Mouse (Mus musculus) liver, embryonic 14.5 days (tissue): ENCODE measurements at regions not wholly inside any gene's neighbourhood (a gene's known extent, or its start where the extent isn't known, plus 50 kb on each side); places are given as distances from the start of the nearest gene placed in this dataset.
A peak's percentile ranks its signal among the peaks of the same experiment; 100 is the strongest.

Experiments
- ATAC-seq: fragments of 200-750 bp; cut with Nextera tagmentation; 2 replicates; pipeline ENCODE4 v1.8.0; 2017; ENCODE audit warnings: moderate number of reproducible peaks, mild to moderate bottlenecking, moderate library complexity; ENCODE audit not compliant: insufficient read depth
- DNase-seq, 3 experiments: peaks; one replicate each; pipeline ENCODE4 v3.0.0-alpha.2; 2012 to 2013; ENCODE audit warnings: low read depth in 3 of 3, low spot score in 3 of 3
- H3K27ac ChIP-seq: fragments of 300-500 bp; sonication (generic); 2 replicates; pipeline ENCODE4 v1.5.1; 2014; ENCODE audit warnings: moderate library complexity, mild to moderate bottlenecking, control low read depth, inconsistent platforms
- H3K27me3 ChIP-seq: fragments of 300-500 bp; sonication (generic); 2 replicates; pipeline ENCODE4 v1.6.1; 2014; ENCODE audit warnings: mild to moderate bottlenecking, low read length, moderate library complexity; ENCODE audit not compliant: control insufficient read depth, insufficient read depth
- H3K36me3 ChIP-seq: fragments of 300-500 bp; sonication (generic); replicated peaks from 2 replicates; pipeline ENCODE4 v1.6.1; 2014; ENCODE audit warnings: low read depth; ENCODE audit not compliant: control insufficient read depth, insufficient read depth
- H3K4me1 ChIP-seq, 2 experiments: fragments of 200-500 bp in 1 of 2; fragments of 300-500 bp in 1 of 2; sonication (generic) in 1 of 2; replicated peaks; 2 replicates each; pipeline ENCODE4 v1.6.1; 2012 to 2014; ENCODE audit warnings: antibody characterized with exemption in 1 of 2, inconsistent platforms in 1 of 2, low read length in 1 of 2; ENCODE audit not compliant: control insufficient read depth in 2 of 2, insufficient read depth in 2 of 2
- H3K4me2 ChIP-seq: fragments of 300-500 bp; sonication (generic); 2 replicates; pipeline ENCODE4 v1.6.1; 2014; ENCODE audit warnings: low read depth, mild to moderate bottlenecking, control low read depth, moderate library complexity
- H3K4me3 ChIP-seq, 2 experiments: fragments of 200-500 bp in 1 of 2; fragments of 300-500 bp in 1 of 2; sonication (generic) in 1 of 2; 2 replicates each; pipeline ENCODE4 v1.5.1; 2012 to 2014; ENCODE audit warnings: low read depth in 2 of 2, low read length in 2 of 2, mild to moderate bottlenecking in 2 of 2, control low read depth in 1 of 2, inconsistent platforms in 1 of 2, moderate library complexity in 1 of 2; ENCODE audit not compliant: insufficient read depth in 1 of 2
- H3K9ac ChIP-seq: fragments of 300-500 bp; sonication (generic); replicated peaks from 2 replicates; pipeline ENCODE4 v1.6.1; 2014; ENCODE audit warnings: mild to moderate bottlenecking, control low read depth, moderate library complexity
- H3K9me3 ChIP-seq: fragments of 300-500 bp; sonication (generic); 2 replicates; pipeline ENCODE4 v1.6.1; 2016; ENCODE audit warnings: low read length, mixed read lengths; ENCODE audit not compliant: control insufficient read depth
- CTCF ChIP-seq: IDR thresholded peaks from 2 replicates; pipeline ENCODE4 v1.5.1; 2016; ENCODE audit warnings: antibody characterized with exemption, low read depth, control low read depth
- EP300 ChIP-seq: IDR thresholded peaks from 2 replicates; pipeline ENCODE4 v1.6.1; 2016; ENCODE audit warnings: antibody characterized with exemption, low read depth
- WGBS: fragments of 180-500 bp; shearing (Covaris S2); extraction: QIAGEN DNeasy Blood & Tissue Kit; methylation state at CpG from one replicate; pipeline ENCODE4 v1.1.7; 2014; ENCODE audit not compliant: insufficient replicate concordance; 5-methylcytosine and 5-hydroxymethylcytosine counted together

GRCm38 (mm10) chr19:26059668-26060067 is 387.5 kb downstream of the Dmrt2 start:
- Histone ChIP-seq H3K27ac (no peak overlapping the region), H3K9me3 (no peaks in the 10 kb centered on the region), H3K4me1 (no peaks in the 10 kb centered on the region), H3K4me3 (no peak overlapping the region), H3K27me3 (no peaks in the 10 kb centered on the region), H3K9ac (no peak overlapping the region), H3K4me2 (no peak overlapping the region), H3K36me3 (no peaks in the 10 kb centered on the region)
- DNase-seq, result no peak
- ATAC-seq, result no peak
- WGBS, result 58% methylated on average over 2 of the region's 2 CpGs
- TF ChIP-seq EP300 (no peak), CTCF (no peak)

GRCm38 (mm10) chr19:26068553-26068952 is 396.3 kb downstream of the Dmrt2 start:
- no peak overlapping the region for H3K4me2 ChIP-seq
- no peak overlapping the region for H3K4me3 ChIP-seq
- H3K27ac ChIP-seq, result no peak overlapping the region
- no peak overlapping the region for H3K9ac ChIP-seq
- H3K9me3 ChIP-seq, result no peaks in the 10 kb centered on the region
- H3K27me3 ChIP-seq, result no peaks in the 10 kb centered on the region
- ATAC-seq (no peak), DNase-seq (no peak)
- H3K4me1 ChIP-seq, result no peaks in the 10 kb centered on the region
- H3K36me3 ChIP-seq, result no peaks in the 10 kb centered on the region
- TF ChIP-seq CTCF, result no peak
- TF ChIP-seq EP300, result no peak
- 55% methylated on average over 2 of the region's 2 CpGs for WGBS

DNA sequence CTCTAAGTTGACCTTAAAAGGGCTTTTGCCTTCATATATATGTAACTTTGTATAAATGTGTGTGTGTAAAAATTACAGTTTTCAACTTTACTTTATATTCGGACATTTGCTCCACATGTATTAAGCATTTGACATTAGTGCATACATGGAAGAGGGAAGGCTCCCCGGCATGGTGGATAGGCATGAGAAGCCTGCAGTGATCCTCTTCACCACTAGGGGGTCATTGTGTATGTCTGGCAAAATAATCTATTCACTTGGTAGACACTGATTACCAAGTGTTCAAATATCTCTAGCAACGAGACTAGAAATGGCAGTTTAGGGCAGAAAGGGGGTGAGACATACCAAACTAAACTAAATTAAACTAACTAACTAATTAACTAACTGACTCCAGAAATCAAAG is 397.7 kb downstream of the Dmrt2 start:
- 60% methylated on average over 3 of the region's 3 CpGs for WGBS
- no peaks in the 10 kb centered on the region for H3K4me1 ChIP-seq
- H3K4me3 ChIP-seq, result no peak overlapping the region
- H3K4me2 ChIP-seq, result no peak overlapping the region
- no peak for ATAC-seq
- no peaks in the 10 kb centered on the region for H3K27me3 ChIP-seq
- no peaks in the 10 kb centered on the region for H3K36me3 ChIP-seq
- H3K27ac ChIP-seq, result no peak overlapping the region
- TF ChIP-seq EP300 (no peak), CTCF (peak; percentile 27; the same call in 1 of the 2 replicates)
- H3K9me3 ChIP-seq, result no peaks in the 10 kb centered on the region
- no peak for DNase-seq
- H3K9ac ChIP-seq, result no peak overlapping the region

- no peak overlapping the region for H3K27ac ChIP-seq
- no peaks in the 10 kb centered on the region for H3K9me3 ChIP-seq
- no peak for TF ChIP-seq EP300
- no peak for TF ChIP-seq CTCF
- H3K4me2 ChIP-seq, result no peak overlapping the region
- DNase-seq (no peak), ATAC-seq (no peak)
- H3K27me3 ChIP-seq, result no peaks in the 10 kb centered on the region
- H3K9ac ChIP-seq, result no peak overlapping the region
- H3K4me3 ChIP-seq, result no peak overlapping the region
- H3K36me3 ChIP-seq, result no peaks in the 10 kb centered on the region
- H3K4me1 ChIP-seq, result no peaks in the 10 kb centered on the region
- WGBS, result 46% methylated on average over 3 of the region's 3 CpGs
Observed at GRCm38 (mm10) chr19:26088318-26088717, 416.1 kb downstream of the Dmrt2 start.

GRCm38 (mm10) chr19:26091386-26091785 is 419.2 kb downstream of the Dmrt2 start:
- Histone ChIP-seq H3K27me3 (no peaks in the 10 kb centered on the region), H3K4me2 (no peak overlapping the region), H3K36me3 (no peaks in the 10 kb centered on the region), H3K27ac (no peak overlapping the region), H3K4me3 (no peak overlapping the region), H3K4me1 (peaks cover 0 to 2% of the 10 kb centered on the region in 2 experiments; a peak in 1 of 4 replicates), H3K9me3 (no peaks in the 10 kb centered on the region), H3K9ac (no peak overlapping the region)
- ATAC-seq, result no peak
- TF ChIP-seq CTCF (no peak), EP300 (no peak)
- no peak for DNase-seq
- WGBS, result 56% methylated on average over 8 of the region's 8 CpGs
